Mouse (Mus musculus): Measurements from ENCODE around the gene Pld6.

Pld6 gene

DNA sequence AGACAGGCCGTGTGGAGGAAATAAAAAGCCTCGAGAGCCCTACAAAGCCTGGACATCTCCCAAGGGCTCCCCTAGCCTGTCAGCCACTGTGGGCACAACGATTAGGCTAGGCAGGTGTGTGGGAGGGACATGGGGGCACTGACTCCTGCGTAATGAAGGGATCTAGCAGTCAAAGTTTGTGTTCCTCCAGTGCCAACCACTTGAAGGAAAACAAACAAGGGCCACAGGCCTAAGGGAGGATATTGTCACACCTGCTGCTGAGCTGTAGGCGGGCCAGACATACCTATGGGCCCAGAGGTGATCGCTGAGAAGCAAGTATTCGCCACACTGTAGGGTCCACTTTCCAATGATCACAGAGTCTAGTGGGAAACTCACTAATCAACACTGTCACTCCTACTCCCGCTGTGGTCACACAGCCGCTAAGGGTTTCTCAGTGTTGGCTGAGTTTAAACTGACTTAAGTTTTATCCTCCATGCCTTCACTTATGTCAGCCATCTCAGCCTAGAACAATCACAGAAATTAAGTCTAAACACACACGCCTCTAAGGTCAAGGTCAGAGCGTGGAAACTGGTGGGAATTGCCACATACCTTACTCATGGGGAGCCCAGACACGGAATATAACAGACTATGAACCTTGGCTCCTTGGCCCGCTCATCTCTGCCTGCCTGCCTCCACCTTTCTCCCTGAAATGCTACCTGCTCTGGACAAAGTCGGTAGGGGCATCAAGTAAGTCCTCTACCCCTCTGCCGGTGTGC is 824 bp downstream of the Pld6 start:
- intact Hi-C loops (cut with DNase I) = no loop called here

DNA sequence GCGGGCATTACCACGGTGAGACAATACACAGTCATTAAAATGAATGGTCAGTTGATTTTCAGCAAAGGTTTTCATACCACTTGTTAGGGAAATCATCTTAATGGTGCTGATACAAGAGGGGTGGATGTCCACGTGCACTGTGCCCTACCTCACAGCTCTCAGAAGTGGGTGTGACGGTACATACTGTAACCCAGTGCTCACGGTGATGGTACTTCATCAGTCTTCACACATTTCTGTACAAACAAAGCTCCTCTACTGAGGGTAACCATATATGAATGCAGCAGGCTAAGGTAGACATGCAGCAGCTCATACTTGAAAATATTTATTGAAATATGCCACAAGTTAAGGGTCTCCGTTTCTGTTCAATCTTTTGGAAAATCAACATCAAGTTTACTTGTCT is 3.9 kb downstream of the Pld6 start:
- intact Hi-C loops (cut with DNase I) = no loop called here

DNA sequence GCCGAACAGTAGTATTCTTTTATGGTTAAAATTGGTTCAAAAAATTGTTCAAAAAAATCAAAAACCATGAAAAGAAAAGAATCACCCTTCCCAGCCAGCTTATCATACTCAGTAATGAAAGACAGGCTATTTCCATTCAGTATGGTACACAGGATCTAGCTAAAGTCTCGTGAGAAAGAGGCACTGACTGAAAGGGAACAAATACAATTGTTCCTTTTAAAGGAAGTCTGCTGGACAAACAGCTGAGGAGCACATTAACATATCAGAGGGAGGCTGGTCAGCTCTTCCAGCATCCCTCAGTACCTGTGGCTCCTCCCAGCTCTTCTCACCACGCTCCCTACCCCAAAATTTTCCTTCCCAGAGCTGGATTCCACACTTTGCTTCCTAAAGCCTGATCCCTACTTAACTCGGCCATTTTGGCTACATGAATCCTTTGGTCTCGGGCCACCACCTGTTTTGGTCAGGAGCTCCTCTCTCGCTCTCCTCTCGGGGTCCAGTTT is 5.3 kb downstream of the Pld6 start:
- intact Hi-C loops (cut with DNase I) = no loop called here

DNA sequence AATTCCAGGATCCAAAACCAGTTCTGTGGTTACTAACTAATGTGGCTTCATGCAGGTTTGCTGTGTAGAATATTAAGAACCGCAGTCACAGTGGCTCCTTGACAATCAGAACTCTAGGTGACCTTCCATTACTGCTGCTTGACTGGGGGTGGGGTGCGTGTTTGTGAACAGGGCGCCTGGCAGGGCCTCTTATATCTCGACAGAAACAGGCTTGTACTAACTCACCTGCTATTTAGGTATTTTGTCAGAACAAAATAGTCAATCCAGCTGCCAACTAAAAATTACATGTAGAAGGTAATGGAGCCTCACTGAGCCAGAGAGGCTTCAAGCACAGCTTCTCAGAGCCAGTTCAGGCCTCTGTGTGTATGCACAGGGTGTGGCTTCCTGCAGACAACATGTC is 7.2 kb downstream of the Pld6 start:
- intact Hi-C loops (cut with DNase I) = no loop called here

DNA sequence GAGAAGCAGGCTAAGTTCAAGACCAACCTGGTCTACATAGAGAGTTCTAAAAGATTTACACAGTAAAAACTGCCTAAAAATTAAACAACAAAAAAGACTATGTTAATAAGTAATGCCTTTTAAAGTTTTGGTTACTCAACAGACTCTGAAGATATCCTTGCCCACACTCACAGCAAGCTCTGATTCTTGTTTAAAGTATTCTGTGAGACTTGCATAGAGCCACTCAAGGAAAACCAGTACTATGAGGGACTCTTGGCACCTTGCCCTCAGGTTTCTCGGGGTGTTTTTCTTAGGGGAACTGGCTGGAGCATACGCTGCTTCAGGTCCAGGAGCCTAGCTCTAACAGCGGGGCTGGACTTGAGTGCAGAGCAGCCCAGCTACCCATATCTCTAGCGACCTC is 8.0 kb downstream of the Pld6 start:
- intact Hi-C loops (cut with DNase I) = no loop called here

DNA sequence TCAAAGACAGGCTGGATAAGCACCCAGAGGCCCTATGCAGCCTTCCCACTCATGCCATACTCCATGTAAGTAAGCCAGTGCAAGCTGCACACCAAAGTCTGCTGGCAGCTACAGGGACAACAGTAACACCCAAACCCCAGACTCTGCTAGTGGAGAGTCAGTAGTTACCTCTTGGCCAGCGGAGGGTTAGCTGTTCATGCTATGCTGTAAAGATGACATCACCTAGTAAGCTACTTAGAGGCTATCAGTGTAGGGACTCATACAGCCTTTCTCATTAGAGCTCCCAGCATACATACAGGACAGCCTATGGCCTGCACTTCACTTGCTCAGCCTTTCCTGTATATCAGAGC is 8.6 kb downstream of the Pld6 start:
- intact Hi-C loops (cut with DNase I) = no loop called here

DNA sequence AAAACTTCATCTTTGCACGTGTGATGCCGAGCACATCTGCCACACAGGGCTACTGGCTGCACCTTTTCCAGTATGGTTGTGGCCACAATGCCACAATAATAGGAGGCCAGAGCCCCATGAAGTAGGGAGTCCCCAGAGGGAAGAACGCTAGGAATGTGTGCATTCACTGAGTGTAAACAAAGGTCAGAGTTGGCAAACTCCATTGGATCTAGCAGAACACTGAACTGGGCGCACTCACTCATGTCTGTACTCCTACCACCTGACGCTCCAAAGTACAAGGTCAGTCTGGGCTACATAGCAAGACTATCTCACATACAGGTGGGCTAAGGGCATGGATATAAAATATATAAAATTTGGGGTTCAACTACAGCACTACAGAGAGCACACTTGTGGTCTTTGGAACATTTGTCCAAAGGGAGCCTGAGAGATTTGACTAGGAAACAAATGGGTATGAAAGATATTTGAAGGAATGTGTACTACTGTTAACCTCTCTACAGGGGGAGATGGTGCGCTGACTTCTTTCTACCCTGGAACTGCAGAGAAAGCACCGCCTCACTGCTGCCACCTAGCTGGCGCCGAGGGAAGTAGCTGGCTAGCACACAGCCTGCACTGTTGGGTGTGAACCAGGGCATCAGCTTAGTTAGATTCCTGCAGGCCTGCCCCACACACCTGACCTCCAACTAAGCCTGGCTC is 9.1 kb downstream of the Pld6 start:
- intact Hi-C loops (cut with DNase I) = no loop called here

DNA sequence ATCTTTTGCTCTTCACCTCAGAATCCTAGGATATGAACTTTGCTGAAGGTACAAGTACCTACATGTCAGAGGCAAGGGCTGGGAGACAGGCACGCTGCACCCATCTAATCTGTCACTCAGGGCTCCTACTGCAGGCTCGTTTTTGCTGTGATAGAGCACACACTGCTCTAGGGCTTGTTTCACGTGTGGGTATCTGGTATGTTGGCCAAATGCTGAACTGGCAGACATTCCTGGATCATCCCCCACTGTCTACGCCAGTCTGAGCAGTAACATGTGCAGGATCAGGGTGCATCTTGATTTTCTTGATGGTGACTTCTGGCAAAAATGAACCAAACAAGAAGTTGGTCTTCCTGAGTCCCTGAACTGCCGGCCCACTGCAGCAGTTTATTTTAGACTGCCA is 10.2 kb downstream of the Pld6 start:
- intact Hi-C loops (cut with DNase I) = no loop called here

DNA sequence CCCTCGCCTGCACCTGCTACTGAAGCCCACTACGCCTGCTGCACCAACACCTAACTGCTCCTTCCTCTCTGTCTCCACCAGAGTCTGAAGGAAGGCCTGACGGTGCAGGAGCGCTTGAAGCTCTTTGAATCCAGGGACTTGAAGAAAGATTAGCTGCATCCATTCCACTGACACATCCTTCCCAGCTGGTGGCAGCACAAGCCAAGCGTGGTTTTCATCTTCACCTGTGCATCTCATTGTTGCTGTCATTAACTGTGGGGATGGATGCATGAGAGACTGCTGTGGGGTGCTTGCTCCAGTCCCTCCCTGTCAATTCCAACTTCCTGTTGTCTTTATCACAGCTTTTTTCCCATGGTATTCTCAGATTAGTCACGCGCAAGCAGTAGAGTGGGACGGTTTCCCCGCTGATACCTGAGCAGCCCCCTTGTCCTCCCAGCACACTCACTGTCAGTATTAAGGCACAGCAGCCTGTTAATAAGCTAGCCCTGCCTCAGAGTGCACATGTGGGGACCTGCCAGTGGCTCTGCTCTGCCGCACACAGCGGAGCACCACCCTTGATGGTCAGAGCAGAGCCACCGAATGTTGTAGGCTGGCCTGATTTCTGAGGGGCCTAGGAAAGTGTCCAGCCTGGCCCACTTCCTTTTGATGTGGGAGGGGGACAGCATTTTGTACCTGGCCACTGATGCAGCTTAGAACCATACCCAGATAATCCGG is 11.9 kb downstream of the Pld6 start:
- intact Hi-C loops (cut with DNase I) = no loop called here

DNA sequence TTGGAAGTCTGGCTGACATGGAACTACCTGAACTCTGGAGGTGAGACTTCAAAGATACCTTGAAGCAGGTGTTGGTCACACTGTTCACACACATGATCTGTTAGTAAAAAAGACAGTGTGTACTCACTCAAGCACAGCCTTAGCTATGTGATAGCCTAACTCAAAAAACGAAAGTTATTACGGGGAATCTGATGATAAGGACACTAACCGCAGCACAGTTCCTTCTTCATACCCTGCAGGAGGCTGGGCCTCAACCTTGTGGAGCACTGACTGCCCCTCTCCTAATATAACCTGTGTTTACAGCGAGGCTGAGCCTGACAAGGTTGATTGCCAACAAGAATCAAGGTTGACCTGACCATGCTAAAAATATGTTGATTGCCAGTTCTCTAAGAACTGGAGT is 12.9 kb downstream of the Pld6 start:
- intact Hi-C loops (cut with DNase I) = no loop called here

DNA sequence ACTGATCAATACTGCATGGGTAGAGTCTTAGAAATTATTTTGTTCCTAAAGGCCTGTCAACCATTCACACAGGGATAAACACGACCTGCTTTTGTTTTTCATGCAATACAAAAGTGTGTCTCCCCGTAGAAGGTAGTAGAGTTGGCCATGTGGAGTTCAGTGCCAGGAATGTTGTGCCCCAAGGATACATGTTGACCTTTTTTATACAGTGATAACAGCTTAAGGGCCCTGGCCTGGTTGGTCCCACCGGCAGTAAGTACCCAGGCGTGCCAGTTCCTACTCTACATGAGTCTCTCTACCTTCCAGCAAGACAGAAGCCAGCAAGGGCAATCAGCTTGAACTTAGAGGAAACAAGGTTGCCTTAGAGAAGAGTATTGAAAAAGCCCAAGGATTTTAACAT is 14.5 kb downstream of the Pld6 start:
- intact Hi-C loops (cut with DNase I) = no loop called here

DNA sequence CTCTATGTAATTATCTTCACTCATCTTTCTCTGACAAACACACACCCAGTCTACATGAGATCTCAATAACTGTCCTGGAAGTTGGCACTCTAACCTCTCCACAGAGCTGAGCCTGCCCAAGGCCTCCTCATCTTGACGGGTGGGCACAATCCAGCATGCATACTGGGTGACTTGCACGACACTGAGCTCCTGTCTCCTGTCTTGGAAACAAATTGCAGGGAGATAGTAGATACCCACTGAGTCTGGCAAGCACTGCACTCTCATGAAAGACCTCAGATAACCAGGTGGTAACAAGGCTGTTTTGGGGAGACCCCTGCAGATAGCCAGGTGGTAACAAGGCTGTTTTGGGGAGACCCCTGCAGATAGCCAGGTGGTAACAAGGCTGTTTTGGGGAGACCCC is 15.2 kb downstream of the Pld6 start:
- intact Hi-C loops (cut with DNase I) = no loop called here

DNA sequence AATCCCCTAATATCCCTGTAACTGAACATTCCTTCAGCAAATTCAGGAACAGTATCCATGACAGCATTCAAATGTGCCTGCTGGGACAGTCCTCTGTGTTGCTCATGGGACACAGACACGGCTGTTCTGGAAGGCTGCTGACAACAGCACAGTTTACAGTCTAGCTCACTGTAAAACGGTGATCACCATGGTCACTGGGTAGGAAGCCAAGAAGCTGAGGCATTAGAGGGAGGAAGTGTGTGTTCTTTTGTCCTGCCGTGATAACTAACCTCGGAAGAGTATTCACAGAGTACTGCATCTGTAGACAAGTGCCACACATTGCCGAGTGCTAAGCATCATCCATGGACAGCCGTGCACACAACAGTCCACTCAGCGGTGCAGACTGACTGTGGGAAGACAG is 16.7 kb downstream of the Pld6 start:
- intact Hi-C loops (cut with DNase I) = no loop called here

DNA sequence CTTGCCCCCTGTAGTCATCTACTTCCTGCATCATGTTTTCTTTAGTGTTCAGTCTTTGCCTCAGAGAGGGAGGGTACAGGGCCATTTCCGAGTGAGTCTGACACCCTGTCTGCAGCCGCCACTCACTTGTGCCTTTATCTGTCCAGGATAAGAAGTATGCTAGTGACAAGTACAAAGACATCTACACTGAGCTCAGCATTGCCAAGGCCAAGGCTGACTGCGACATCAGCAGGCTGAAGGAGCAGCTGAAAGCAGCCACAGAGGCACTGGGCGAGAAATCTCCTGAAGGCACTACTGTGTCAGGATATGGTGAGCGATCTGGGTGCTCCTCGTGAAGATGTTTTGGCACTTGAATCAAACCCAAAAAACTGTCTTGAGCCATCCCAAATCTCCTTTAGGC is 17.7 kb downstream of the Pld6 start:
- intact Hi-C loops (cut with DNase I) = no loop called here

DNA sequence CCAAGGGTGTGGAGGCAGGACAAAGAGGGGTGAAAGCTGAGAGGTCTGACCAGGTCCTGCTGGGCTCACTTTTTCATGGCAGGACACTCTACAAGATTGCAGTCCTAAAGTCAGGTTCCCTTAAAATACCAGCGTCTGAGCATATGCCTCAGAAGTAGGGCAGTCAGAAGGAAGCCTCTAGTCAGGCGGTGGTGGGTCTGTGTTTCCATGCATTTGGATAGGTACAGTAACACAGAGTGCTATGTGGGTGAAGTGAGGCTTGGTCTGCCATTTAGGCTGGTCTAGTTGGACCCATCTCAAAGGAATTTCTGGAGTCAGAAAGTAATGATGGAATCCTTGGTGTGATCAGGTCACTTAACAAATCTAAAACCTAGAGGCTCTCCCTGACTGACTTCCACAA is 18.1 kb downstream of the Pld6 start:
- intact Hi-C loops (cut with DNase I) = no loop called here

DNA sequence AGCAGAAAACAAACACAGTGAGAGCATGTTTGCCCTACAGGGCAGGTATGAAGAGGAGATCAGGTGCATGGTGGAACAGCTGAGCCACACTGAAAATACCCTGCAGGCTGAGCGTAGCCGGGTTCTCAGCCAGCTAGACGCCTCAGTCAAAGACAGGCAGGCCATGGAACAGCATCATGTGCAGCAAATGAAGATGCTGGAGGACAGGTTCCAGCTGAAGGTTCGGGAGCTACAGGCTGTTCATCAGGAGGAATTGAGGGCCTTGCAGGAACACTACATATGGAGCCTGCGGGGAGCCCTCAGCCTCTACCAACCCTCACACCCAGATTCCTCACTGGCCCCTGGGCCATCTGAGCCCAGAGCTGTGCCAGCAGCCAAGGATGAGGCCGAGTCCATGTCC is 26.6 kb downstream of the Pld6 start:
- intact Hi-C loops (cut with DNase I) = no loop called here

DNA sequence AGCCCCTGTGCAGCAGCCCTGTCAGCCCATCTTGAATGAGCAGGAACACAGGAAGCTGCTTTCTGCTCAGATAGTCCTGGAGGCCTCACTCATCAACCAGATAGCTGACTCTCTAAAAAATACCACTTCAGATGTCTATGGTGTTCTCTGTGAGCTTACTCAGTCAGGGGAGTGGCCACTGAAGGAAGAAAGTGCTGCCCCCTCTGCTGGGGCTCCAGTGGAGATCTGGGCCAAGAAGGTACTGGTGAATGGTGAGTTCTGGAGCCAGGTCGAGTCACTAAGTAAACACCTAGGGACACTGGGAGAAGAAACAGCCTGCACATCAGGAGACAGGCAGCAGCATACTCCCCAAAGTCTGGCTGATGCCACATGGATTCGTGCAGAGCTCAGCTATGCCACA is 27.8 kb downstream of the Pld6 start:
- intact Hi-C loops (cut with DNase I) = no loop called here

DNA sequence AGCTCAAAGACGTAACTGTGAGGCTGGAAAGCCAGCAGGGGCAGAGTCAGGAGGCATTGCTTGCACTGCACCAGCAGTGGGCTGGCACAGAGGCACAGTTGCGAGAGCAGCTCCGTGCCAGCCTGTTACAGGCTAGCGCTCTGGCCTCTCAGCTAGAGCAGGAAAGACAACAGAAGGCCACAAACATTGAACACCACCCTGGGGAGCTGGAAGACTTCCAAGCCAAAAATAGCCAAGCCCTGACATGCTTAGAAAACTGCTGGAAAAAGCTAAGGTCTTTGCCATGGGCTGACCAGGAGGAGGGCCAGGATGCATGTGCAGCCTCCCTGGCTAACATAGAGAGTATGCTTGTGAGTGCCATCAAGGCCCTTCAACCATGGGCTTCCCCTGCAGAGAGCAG is 28.3 kb downstream of the Pld6 start:
- intact Hi-C loops (cut with DNase I) = no loop called here

DNA sequence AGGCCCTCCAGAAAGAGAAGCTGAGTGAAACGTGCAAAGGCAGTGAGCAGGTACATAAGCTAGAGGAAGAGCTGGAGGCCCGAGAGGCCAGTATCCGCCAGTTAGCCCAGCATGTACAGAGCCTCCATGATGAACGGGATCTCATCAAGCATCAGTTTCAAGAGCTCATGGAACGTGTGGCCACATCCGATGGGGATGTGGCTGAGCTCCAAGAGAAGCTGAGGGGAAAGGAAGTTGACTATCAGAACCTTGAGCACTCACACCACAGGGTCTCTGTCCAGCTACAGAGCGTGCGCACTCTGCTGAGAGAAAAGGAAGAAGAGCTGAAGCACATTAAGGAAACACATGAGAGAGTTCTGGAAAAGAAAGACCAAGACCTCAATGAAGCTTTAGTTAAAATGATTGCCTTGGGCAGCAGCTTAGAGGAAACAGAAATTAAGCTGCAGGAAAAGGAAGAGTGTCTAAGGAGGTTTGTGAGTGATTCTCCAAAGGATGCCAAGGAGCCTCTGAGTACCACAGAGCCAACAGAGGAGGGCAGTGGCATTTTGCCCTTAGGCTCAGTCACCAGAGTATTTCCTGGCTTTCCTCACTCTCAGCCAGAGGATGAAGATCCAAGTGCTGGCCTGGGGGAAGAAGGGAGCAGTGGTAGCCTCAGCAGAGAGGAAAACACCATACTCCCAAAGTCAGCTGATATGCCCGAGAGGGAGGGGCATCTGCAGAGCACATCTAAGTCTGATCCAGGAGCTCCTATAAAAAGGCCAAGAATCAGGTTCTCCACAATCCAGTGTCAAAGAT is 29.1 kb downstream of the Pld6 start:
- intact Hi-C loops (cut with DNase I) = no loop called here

DNA sequence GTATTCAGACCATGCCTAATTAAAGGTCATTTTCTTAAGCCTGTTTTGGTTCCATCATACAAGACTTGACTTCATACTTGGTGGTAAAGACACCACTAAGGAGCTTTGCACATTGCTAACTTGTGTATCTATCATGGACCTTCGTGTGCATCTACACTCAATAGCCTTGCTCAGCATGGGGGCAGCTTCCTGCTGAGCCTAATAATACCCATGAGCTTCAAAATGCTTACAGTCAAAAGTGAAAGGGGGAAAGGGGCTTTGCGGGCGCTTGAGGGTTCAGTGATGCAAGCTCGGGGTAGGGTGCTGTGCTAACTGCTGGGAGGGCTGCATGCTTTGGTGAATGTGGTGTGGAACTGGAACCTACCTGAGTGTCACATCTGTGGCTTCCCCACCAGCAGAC is 31.1 kb downstream of the Pld6 start:
- intact Hi-C loops (cut with DNase I) = no loop called here

DNA sequence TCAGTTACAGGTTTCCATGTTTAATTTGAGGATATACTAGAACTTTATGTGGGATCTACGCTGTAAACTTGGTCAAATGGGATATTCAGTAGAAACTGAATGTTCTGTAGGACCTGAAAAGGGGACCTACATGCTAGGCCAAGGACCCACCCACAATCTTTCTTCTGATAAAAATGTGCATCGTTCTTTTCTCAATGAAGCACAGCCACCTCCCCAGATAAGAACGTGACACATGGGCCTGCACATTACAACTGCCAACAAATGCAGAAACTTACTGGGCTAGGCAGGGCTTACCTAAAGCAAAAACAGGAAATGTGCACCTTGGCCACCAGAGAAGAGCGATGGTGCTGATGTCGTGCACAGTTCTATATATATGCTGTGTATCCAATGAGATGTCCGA is 32.9 kb downstream of the Pld6 start:
- intact Hi-C loops (cut with DNase I) = no loop called here

DNA sequence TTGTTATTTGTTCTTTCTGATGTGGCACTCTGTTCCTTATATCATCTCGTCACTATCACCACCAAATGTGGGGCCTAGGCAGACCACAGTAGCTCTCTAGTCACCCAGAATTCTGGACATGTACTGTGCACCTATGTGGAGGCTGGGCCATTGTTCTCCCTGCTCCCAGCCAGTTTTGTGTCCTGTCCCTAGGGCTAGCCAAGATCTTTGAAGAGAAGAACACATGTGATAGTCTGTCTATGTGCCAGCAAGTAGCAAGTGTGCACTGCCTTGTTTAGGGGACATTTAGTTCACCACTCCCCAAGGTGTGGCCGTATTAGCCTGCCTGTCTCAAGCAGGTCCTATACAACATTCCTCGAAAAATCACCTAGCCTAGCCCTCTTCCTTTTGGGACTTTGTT is 38.4 kb downstream of the Pld6 start:
- intact Hi-C loops (cut with DNase I) = loop anchor here (5.0 to 10.0 kb wide), 2 partner anchors 112 to 224 kb away; partner anchors contain the start of gene Zkscan17

Data from adrenal gland (tissue).